Mouse (Mus musculus) midbrain, embryonic 15.5 days (tissue): ENCODE data around the gene Gabrd. TPM values are rescaled to one million over a fixed set of nuclear protein-coding genes. Genes with fewer than 3 reads are reported as not detected.

Experiments used
- ATAC-seq: fragments of 200-750 bp; cut with Nextera tagmentation; replicated peaks from 2 replicates; pipeline ENCODE4 v1.8.0; 2017; ENCODE audit warnings: moderate TSS enrichment
- H3K27ac ChIP-seq: fragments of 300-500 bp; sonication (generic); 2 replicates; pipeline ENCODE4 v1.5.1; 2015; ENCODE audit warnings: mild to moderate bottlenecking, inconsistent platforms
- H3K27me3 ChIP-seq: fragments of 300-500 bp; sonication (generic); replicated peaks from 2 replicates; pipeline ENCODE4 v1.6.1; 2015; ENCODE audit warnings: inconsistent platforms
- H3K36me3 ChIP-seq: fragments of 300-500 bp; sonication (generic); replicated peaks from 2 replicates; pipeline ENCODE4 v1.6.1; 2015; ENCODE audit warnings: inconsistent platforms
- H3K4me1 ChIP-seq: fragments of 300-500 bp; sonication (generic); 2 replicates; pipeline ENCODE4 v1.6.1; 2015; ENCODE audit warnings: inconsistent platforms
- H3K4me2 ChIP-seq: fragments of 300-500 bp; sonication (generic); 2 replicates; pipeline ENCODE4 v1.6.1; 2015; ENCODE audit warnings: inconsistent platforms, mild to moderate bottlenecking, moderate library complexity
- H3K4me3 ChIP-seq: fragments of 300-500 bp; sonication (generic); 2 replicates; pipeline ENCODE4 v1.5.1; 2015; ENCODE audit warnings: mild to moderate bottlenecking, inconsistent platforms
- H3K9ac ChIP-seq: fragments of 300-500 bp; sonication (generic); 2 replicates; pipeline ENCODE4 v1.6.1; 2015; ENCODE audit warnings: mild to moderate bottlenecking, inconsistent platforms
- H3K9me3 ChIP-seq: fragments of 300-500 bp; sonication (generic); 2 replicates; pipeline ENCODE4 v1.6.1; 2016; ENCODE audit warnings: inconsistent platforms
- WGBS: fragments of 180-500 bp; shearing (Covaris S2); methylation state at CpG from one replicate; pipeline ENCODE4 v1.1.7; 2015; ENCODE audit warnings: mixed read lengths; 5-methylcytosine and 5-hydroxymethylcytosine counted together
- polyA plus RNA-seq: library from polyadenylated mRNA; unstranded; fragments of >200 nt; fragmentation: Nextera tagmentation; extraction: Ambion mirVana; gene quantifications from 2 replicates; pipeline ENCODE4 v1.2.1, GENCODE M21; 2015

The Gabrd gene
- polyA plus RNA-seq, 1 experiment from 2014 or later, result 0.19 TPM

DNA sequence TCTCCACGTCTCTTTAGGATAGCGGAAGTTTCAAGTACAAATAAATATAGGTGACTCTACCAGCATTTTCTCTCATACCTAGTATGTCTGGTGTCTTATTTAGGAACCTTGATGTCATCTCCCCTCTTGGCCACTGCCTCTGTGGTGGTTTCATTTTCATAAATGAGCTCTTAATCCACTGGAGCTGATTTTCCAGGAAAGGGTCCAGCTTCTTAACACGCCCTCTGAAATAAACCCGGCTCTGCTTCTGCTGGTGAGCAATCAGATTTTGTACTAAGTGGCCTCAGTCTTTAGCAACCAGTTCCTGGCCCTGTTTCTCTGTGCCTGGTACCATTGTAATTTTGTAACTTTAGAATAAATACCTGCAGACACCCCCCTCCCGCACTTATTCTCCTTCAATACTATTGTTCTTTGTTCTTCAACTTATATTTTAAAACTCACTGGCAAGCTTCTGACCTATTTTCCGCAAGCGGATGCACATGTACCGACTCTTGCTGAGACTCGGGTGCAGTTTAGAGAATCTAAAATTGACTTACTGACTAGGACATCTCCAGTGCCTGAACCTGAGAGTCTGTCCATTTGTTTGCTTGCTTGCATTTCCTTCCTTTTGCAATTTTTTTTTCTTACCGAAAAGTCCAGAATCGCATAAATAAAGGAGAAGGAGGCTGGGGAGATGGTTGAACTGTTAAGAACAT is 15.9 kb upstream of the Gabrd start:
- Histone ChIP-seq H3K9me3 (no peaks in the 10 kb centered on the region), H3K36me3 (no peaks in the 10 kb centered on the region), H3K4me1 (peaks cover 4% of the 10 kb centered on the region; the same call in 1 of the 2 replicates), H3K4me3 (no peak overlapping the region), H3K27ac (no peak overlapping the region), H3K4me2 (no peak overlapping the region), H3K9ac (no peak overlapping the region), H3K27me3 (no peaks in the 10 kb centered on the region)
- no peak for ATAC-seq
- WGBS, result 94% methylated on average over 11 of the region's 11 CpGs

DNA sequence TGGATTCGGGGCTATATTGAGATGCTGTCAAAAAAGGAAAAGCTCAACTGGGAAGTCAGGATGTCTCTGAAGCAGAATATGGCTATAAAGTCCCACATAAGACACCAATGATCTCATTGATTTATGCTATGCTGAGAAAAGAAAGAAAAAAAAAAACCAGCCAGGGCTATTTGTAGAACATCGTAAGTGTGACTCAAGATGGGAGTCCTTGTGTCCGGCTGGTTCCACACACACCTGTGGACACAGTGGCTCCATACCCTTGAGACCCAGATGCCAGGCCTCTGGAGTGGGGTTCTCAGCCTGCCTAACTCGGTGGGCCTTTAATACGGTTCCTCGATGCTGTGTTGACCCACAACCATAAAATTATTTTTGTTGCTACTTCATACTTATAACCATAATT is 14.2 kb upstream of the Gabrd start:
- WGBS, result 94% methylated on average over 6 of the region's 6 CpGs
- ATAC-seq, result no peak
- H3K4me1 ChIP-seq, result peaks cover 8% of the 10 kb centered on the region
- H3K27me3 ChIP-seq, result no peaks in the 10 kb centered on the region
- no peak overlapping the region for H3K9ac ChIP-seq
- H3K4me3 ChIP-seq, result no peak overlapping the region
- H3K9me3 ChIP-seq, result no peaks in the 10 kb centered on the region
- H3K4me2 ChIP-seq, result no peak overlapping the region
- H3K27ac ChIP-seq, result no peak overlapping the region
- no peaks in the 10 kb centered on the region for H3K36me3 ChIP-seq

DNA sequence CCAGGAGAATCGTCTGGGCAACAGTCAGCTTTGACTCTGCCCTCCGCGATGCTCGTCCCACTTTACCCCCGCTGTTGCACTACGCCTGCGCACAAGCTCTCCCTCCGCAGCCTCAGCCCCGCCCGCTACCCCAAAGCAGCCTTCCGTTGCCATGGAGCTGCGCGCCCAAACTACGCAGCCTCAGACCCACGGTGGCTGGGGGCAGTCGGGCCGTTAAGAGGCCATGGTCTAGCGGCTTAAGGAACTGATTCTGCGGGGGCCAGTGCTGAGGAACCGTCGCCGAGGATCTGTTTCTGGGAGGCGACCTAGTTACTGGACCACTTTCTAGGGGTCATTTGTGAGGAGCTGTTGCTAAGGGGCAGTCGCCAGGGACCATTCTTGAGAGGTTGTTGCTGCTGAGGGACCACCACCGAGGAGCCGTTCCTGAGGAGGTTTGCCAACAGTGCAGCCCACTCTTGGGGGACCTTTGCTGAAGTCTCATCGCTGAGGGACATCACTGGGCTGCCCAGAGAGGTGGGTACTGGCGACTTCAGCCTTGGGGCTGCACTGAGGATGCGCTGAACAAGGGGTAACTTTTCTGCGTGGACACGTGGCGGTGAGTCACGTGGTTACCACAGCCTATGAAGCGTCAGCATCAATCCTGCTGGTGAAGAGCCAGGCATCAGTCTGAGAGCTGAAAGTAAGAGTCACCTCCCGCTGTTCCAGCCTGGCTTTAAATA is 11.3 kb upstream of the Gabrd start, which contains the start of gene Cfap74:
Gene Cfap74, plus strand, starts transcription at position 133 of the 719 bp plus-strand sequence.
- Histone ChIP-seq H3K9me3 (no peaks in the 10 kb centered on the region), H3K4me2 (peak within 1 kb of the TSS; percentile 79), H3K27ac (peak within 1 kb of the TSS; percentile 70), H3K4me3 (peak within 1 kb of the TSS; percentile 56), H3K36me3 (no peaks in the 10 kb centered on the region), H3K27me3 (no peaks in the 10 kb centered on the region), H3K9ac (peak within 1 kb of the TSS; percentile 34), H3K4me1 (peaks cover 8% of the 10 kb centered on the region)
- under 1% methylated on average over 35 of the region's 35 CpGs for WGBS
- peak; percentile 99 for ATAC-seq

DNA sequence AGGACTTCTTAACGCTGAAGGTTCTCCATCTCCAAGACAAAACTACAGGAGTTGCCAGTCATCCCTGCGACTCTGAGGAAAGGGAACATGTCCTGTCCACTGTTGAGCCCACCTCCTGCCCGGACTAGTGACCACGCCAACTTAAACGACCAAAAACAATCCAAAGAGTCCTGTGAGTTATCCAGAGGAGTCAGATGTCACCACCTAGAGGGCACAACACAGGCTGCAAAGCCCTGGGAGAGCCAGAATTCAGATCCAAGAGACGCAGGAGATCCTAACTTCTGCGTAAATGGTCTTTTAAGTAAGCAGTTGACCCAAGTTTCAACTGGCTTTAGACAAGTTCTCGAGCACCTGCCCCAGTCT is 10.8 kb upstream of the Gabrd start:
- Histone ChIP-seq H3K4me3 (peak overlapping the region; percentile 56), H3K4me2 (peak overlapping the region; percentile 79), H3K9ac (peak overlapping the region; percentile 30; the same call in 1 of the 2 replicates), H3K4me1 (peaks cover 8% of the 10 kb centered on the region), H3K9me3 (no peaks in the 10 kb centered on the region), H3K27ac (no peak overlapping the region; the same call in 1 of the 2 replicates), H3K36me3 (no peaks in the 10 kb centered on the region), H3K27me3 (no peaks in the 10 kb centered on the region)
- 2% methylated on average over 8 of the region's 8 CpGs for WGBS
- ATAC-seq, result peak; percentile 49

DNA sequence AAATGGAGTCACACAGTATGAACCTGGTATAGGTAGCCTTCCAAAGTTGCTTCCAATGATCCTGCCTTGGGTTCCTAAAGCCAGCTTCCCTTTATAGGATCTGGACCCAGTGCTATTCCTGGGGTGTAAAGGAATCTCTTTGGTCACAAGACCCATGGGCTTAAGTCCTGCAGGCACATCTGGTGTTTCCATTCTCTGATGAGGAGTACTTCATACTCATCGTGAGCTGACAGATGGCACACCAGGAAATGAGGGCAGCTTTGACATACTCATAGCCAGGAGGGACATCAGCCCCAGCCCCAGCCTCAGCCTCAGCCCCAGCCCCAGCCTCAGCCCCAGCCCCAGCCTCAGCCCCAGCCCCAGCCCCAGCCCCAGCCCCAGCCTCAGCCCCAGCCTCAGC is 4.6 kb upstream of the Gabrd start:
- H3K36me3 ChIP-seq, result no peaks in the 10 kb centered on the region
- H3K9ac ChIP-seq, result no peak overlapping the region
- no peak for ATAC-seq
- peaks cover 4% of the 10 kb centered on the region for H3K4me1 ChIP-seq
- peaks cover 20% of the 10 kb centered on the region for H3K27me3 ChIP-seq
- no peaks in the 10 kb centered on the region for H3K9me3 ChIP-seq
- no peak overlapping the region for H3K27ac ChIP-seq
- H3K4me3 ChIP-seq, result no peak overlapping the region
- 67% methylated on average over 1 of the region's 1 CpGs for WGBS
- no peak overlapping the region for H3K4me2 ChIP-seq

DNA sequence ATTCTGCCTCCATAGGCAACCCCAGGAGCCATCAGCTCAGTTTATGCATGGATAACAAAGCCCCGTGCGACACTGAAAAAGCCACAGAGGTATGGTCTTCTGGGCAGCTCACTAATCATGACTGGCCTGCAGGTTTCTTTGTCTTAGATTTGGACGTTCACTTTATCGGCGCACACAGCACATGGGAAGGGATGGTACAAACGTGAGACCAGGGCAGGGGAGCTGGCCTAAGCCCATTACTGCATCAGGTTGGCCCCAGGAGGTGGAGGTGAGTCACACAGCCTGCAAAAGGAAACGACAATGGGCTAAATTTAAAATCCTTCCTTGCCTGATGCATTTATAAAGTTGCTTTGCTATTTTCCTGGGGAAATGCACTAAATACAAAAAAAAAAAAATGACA is 3.2 kb upstream of the Gabrd start:
- WGBS, result 64% methylated on average over 7 of the region's 7 CpGs
- no peak overlapping the region for H3K9ac ChIP-seq
- peaks cover 7% of the 10 kb centered on the region for H3K4me1 ChIP-seq
- H3K36me3 ChIP-seq, result no peaks in the 10 kb centered on the region
- peaks cover 32% of the 10 kb centered on the region for H3K27me3 ChIP-seq
- ATAC-seq, result no peak
- H3K27ac ChIP-seq, result no peak overlapping the region
- H3K9me3 ChIP-seq, result no peaks in the 10 kb centered on the region
- H3K4me3 ChIP-seq, result no peak overlapping the region
- H3K4me2 ChIP-seq, result no peak overlapping the region

DNA sequence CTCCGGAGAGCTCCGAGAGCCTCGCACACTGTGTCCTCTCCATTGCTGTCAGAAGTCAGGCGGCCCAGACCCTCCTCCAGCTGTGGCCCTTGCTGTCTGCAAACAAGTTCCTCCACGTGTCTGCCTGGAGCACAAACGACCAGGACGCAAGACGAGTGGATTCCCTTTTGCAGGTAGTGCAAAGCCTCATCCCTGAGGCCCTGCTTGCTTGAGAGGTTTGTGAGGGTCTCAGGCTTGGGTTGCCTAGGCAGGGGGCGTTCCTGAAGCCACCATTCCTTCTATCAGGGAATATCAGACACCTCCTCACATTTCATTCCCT is 269 bp upstream of the Gabrd start:
- WGBS, result 4% methylated on average over 9 of the region's 9 CpGs
- H3K27me3 ChIP-seq, result peaks cover 40% of the 10 kb centered on the region
- H3K27ac ChIP-seq, result no peak overlapping the region
- H3K4me2 ChIP-seq, result peak overlapping the region; percentile 66
- peak overlapping the region; percentile 37 for H3K4me3 ChIP-seq
- no peak overlapping the region for H3K9ac ChIP-seq
- no peak for ATAC-seq
- H3K4me1 ChIP-seq, result peaks cover 7% of the 10 kb centered on the region
- no peaks in the 10 kb centered on the region for H3K36me3 ChIP-seq
- H3K9me3 ChIP-seq, result no peaks in the 10 kb centered on the region

DNA sequence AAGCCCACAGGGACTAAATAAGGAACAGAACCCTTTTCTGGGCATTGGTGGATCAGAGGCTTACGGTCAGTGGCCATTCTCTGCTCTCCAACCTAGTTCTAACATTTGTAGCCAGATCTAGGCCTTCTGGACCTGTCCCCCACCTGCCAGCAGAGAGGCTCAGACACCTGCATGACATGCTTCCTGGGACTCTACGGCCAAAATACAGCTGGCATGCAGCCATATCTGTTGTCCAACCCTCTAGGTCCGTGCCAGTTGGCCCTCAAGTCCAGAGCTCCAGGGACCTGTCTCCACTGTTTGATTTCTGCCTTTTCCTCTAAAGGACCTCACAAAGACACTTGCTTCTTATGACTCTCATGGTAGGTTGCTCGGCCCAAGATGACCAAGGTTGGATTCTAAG is 1.2 kb downstream of the Gabrd start:
- Histone ChIP-seq H3K4me1 (peaks cover 7% of the 10 kb centered on the region), H3K36me3 (no peaks in the 10 kb centered on the region), H3K4me3 (no peak overlapping the region), H3K27ac (no peak overlapping the region), H3K4me2 (no peak overlapping the region), H3K27me3 (peaks cover 40% of the 10 kb centered on the region), H3K9ac (no peak overlapping the region), H3K9me3 (no peaks in the 10 kb centered on the region)
- WGBS, result 85% methylated on average over 4 of the region's 4 CpGs
- no peak for ATAC-seq

DNA sequence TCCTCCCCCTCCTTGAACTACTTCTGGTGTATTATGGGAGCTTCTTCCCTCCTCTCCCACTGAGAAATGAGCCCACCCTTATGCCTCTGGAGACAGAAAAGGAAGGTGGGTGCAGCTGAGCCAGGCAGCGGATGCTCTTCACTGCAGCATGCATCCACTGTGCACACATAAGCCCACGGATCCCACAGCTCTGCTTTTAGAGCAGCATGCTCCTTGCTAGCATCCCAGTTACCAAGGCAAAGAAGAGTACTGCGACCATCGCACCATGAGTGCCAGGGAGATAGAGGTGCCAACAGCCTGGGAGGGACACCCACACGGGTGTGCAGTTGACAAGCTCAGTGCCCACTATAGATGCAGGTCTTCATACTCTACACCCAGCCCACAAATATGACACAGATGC is 2.4 kb downstream of the Gabrd start:
- peaks cover 7% of the 10 kb centered on the region for H3K4me1 ChIP-seq
- whole genome bisulfite sequencing, result 83% methylated on average over 5 of the region's 5 CpGs
- no peaks in the 10 kb centered on the region for H3K36me3 ChIP-seq
- peaks cover 40% of the 10 kb centered on the region for H3K27me3 ChIP-seq
- no peak overlapping the region for H3K4me2 ChIP-seq
- no peak overlapping the region for H3K9ac ChIP-seq
- H3K9me3 ChIP-seq, result no peaks in the 10 kb centered on the region
- no peak overlapping the region for H3K27ac ChIP-seq
- no peak overlapping the region for H3K4me3 ChIP-seq
- no peak for ATAC-seq

DNA sequence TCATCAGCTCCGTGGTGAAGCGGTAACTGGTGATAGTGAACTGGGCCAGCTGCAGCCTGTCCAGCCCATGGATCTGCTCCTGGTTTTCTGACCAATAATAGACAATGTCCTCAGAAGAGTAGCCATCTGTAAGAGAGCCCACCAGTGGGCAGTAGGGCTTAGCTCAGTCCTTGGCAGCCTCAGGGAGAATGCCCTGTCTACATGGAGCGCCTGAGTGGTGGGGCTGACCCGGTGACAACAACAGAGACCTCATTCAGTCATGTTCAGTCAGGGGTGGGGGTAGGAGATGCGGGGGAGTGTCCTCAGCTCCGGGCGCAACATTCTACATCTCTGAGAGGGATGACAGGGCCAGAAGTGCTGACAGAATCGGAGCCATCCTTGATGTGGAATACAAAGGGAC is 10.7 kb downstream of the Gabrd start:
- ATAC-seq, result no peak
- no peak overlapping the region for H3K4me3 ChIP-seq
- 84% methylated on average over 8 of the region's 8 CpGs for WGBS
- no peaks in the 10 kb centered on the region for H3K9me3 ChIP-seq
- no peak overlapping the region for H3K27ac ChIP-seq
- H3K4me2 ChIP-seq, result no peak overlapping the region
- no peak overlapping the region for H3K9ac ChIP-seq
- no peaks in the 10 kb centered on the region for H3K4me1 ChIP-seq
- no peaks in the 10 kb centered on the region for H3K36me3 ChIP-seq
- no peaks in the 10 kb centered on the region for H3K27me3 ChIP-seq

DNA sequence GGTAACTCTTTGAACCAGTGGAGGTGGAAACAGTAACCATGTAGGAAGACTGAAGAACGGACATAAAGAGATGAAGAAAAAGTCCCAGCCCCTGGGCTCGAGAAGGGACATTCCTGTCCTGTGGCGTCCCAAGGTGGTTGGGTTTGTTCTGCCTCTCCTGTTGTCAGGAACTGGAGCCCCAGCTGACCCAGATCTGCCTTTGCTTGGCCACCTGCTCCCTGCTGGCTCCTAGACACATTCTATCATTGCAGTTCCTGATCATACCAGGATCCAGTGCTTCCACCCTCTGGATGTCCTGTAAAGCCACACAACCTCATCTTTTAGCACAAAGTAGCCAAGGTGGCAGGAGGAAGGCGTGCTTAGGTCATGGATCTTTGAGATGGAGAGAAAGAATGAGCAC is 14.6 kb downstream of the Gabrd start:
- Histone ChIP-seq H3K9ac (no peak overlapping the region), H3K4me3 (no peak overlapping the region), H3K27me3 (no peaks in the 10 kb centered on the region), H3K4me1 (no peaks in the 10 kb centered on the region), H3K27ac (no peak overlapping the region), H3K9me3 (no peaks in the 10 kb centered on the region), H3K36me3 (no peaks in the 10 kb centered on the region), H3K4me2 (no peak overlapping the region)
- WGBS, result 78% methylated on average over 4 of the region's 4 CpGs
- no peak for ATAC-seq

DNA sequence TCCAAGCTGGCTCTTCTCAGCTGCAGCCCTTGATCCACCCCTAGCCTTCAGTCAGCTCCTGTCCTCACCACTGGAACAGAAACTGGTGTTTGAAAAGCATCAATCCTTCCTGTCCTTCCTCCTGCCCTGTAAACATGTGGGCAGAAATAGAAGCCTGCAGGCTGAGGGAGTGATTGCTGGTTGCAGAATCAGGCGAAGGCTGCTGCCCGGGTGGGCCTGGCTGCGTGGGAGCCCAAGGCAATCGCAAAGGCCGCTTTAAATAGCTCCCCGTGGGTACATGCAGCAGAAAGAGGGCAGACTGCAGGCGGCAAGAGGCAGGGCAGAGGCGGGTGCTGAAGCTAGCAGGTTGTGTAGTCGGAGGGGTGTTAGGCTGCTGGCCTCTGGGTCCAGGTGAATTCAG is 15.2 kb downstream of the Gabrd start:
- H3K36me3 ChIP-seq, result no peaks in the 10 kb centered on the region
- no peaks in the 10 kb centered on the region for H3K4me1 ChIP-seq
- no peak overlapping the region for H3K27ac ChIP-seq
- no peaks in the 10 kb centered on the region for H3K9me3 ChIP-seq
- H3K9ac ChIP-seq, result no peak overlapping the region; the same call in 1 of the 2 replicates
- H3K4me3 ChIP-seq, result no peak overlapping the region
- no peak overlapping the region for H3K4me2 ChIP-seq
- no peak for ATAC-seq
- H3K27me3 ChIP-seq, result no peaks in the 10 kb centered on the region
- 21% methylated on average over 9 of the region's 9 CpGs for WGBS

DNA sequence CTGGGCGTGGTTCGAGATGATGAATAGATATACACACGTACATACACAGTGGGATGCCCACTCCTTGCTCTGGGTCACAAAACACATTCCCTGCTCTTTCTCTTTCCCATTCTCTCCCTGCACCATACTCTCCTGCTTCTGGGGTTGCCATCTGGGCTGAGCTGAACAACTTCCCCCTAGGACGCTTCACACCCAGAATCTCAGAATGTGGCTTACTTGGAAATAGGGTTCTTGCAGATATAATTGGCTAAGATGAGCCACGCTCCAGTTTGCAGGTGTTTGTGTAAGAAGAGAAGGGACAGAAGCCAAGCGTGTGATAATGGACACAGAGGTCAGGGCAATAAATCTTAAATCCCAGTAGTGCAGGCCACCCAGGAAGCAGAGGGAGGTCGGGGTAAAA is 15.9 kb downstream of the Gabrd start:
- WGBS, result 61% methylated on average over 7 of the region's 7 CpGs
- no peak overlapping the region for H3K9ac ChIP-seq
- H3K27ac ChIP-seq, result no peak overlapping the region
- no peak overlapping the region for H3K4me3 ChIP-seq
- no peaks in the 10 kb centered on the region for H3K36me3 ChIP-seq
- H3K4me1 ChIP-seq, result no peaks in the 10 kb centered on the region
- ATAC-seq, result no peak
- H3K9me3 ChIP-seq, result no peaks in the 10 kb centered on the region
- H3K27me3 ChIP-seq, result no peaks in the 10 kb centered on the region
- no peak overlapping the region for H3K4me2 ChIP-seq
